Mouse (Mus musculus): ENCODE data around the gene Ubtd2. TPM values are rescaled to one million over a fixed set of nuclear protein-coding genes. Genes with fewer than 3 reads are reported as not detected.
A peak's percentile ranks its signal among the peaks of the same experiment; 100 is the strongest.

Gene Ubtd2
- 60.9 and 62.3 TPM in 2 replicates for polyA plus RNA-seq (2016; fragmentation: Nextera tagmentation; extraction: Ambion mirVana)

DNA sequence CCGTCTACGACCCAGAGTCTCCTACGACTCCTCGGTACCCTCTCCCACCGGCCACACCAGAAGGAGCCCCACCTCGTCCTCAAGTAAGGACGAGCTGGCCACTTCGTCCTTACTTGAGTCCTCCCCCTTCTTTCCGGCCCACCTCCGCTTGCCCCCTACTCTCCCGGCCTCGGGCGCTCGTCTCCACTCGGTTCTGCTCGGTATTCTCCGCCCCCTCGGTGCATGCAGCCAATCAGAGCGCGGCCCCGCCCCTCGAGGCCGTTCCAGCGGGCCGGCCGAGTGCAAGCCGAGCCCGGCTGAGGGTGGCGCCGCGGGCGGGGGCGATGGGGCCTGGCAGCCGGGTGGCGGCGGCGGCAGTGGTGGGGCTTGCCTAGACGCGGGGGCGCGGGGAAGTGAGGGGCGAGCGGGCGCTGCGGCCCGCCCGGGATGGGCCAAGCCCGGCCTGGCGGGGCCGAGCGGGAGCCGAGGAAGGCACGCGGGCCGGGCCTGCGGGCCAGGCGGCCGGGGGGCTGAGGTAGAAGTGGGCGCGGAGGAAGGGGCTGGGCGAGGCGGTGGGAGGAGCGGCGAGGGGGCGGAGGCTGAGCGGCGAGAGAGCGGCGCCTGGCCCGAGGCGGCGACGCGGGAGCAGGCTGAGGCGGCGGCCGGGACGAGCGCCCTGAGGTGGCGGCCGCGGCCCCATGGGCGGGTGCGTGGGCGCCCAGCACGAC lies at the start of gene Ubtd2:
Gene Ubtd2 (plus strand): TSS at position 571 of the 707 bp plus-strand sequence.
- H3K27me3 ChIP-seq (ENCODE audit: low read depth, poor library complexity, severe bottlenecking), result peaks cover 10% of the 10 kb centered on the region
- H3K9me3 ChIP-seq (replicated peaks), result no peaks in the 10 kb centered on the region
- peaks cover 9% of the 10 kb centered on the region; the same call in 1 of the 2 replicates for H3K36me3 ChIP-seq
- H3K4me3 ChIP-seq, result peak within 1 kb of the TSS; percentile 96
- peak within 1 kb of the TSS; percentile 97 for H3K27ac ChIP-seq (replicated peaks)
- H3K4me1 ChIP-seq, result peaks cover 34% of the 10 kb centered on the region
- peak; percentile 98 for DNase-seq (ENCODE audit: low spot score)
- under 1% methylated on average over 86 of the region's 86 CpGs for WGBS

- Histone ChIP-seq H3K9me3 (replicated peaks) (no peaks in the 10 kb centered on the region), H3K27ac (replicated peaks) (no peak overlapping the region), H3K4me1 (peaks cover 18% of the 10 kb centered on the region), H3K36me3 (peaks cover 97% of the 10 kb centered on the region), H3K4me3 (no peak overlapping the region), H3K27me3 (ENCODE audit: low read depth, poor library complexity, severe bottlenecking) (no peaks in the 10 kb centered on the region)
- no peak for DNase-seq (ENCODE audit: low spot score)
- WGBS, result 79% methylated on average over 3 of the region's 3 CpGs
Measured at GRCm38 (mm10) chr11:32407863-32408262, 47.3 kb upstream of the Ubtd2 start.

GRCm38 (mm10) chr11:32409052-32409451 lies 46.1 kb upstream of the Ubtd2 start:
- Histone ChIP-seq H3K27me3 (ENCODE audit: low read depth, poor library complexity, severe bottlenecking) (no peaks in the 10 kb centered on the region), H3K4me1 (peaks cover 18% of the 10 kb centered on the region), H3K36me3 (peaks cover 97% of the 10 kb centered on the region), H3K27ac (replicated peaks) (no peak overlapping the region), H3K9me3 (replicated peaks) (no peaks in the 10 kb centered on the region), H3K4me3 (no peak overlapping the region)
- DNase-seq (ENCODE audit: low spot score), result no peak

- H3K9me3 ChIP-seq (replicated peaks), result no peaks in the 10 kb centered on the region
- no peaks in the 10 kb centered on the region for H3K27me3 ChIP-seq (ENCODE audit: low read depth, poor library complexity, severe bottlenecking)
- H3K4me3 ChIP-seq, result no peak overlapping the region
- 91% methylated on average over 11 of the region's 11 CpGs for WGBS
- H3K27ac ChIP-seq (replicated peaks), result no peak overlapping the region
- peaks cover 97% of the 10 kb centered on the region for H3K36me3 ChIP-seq
- H3K4me1 ChIP-seq, result peaks cover 11% of the 10 kb centered on the region
- no peak for DNase-seq (ENCODE audit: low spot score)
Measured at GRCm38 (mm10) chr11:32409823-32410562, 45.2 kb upstream of the Ubtd2 start.

GRCm38 (mm10) chr11:32420001-32420400 lies 35.2 kb upstream of the Ubtd2 start:
- 87% methylated on average over 5 of the region's 5 CpGs for WGBS
- Histone ChIP-seq H3K27ac (replicated peaks) (no peak overlapping the region), H3K36me3 (peaks cover 96% of the 10 kb centered on the region), H3K9me3 (replicated peaks) (no peaks in the 10 kb centered on the region), H3K4me1 (no peaks in the 10 kb centered on the region), H3K4me3 (no peak overlapping the region), H3K27me3 (ENCODE audit: low read depth, poor library complexity, severe bottlenecking) (no peaks in the 10 kb centered on the region)
- no peak for DNase-seq (ENCODE audit: low spot score)

GRCm38 (mm10) chr11:32423311-32423710 lies 31.9 kb upstream of the Ubtd2 start:
- Histone ChIP-seq H3K27me3 (ENCODE audit: low read depth, poor library complexity, severe bottlenecking) (no peaks in the 10 kb centered on the region), H3K36me3 (peaks cover 78% of the 10 kb centered on the region), H3K4me1 (no peaks in the 10 kb centered on the region), H3K9me3 (replicated peaks) (no peaks in the 10 kb centered on the region), H3K27ac (replicated peaks) (no peak overlapping the region), H3K4me3 (no peak overlapping the region)
- WGBS, result 94% methylated on average over 12 of the region's 12 CpGs
- no peak for DNase-seq (ENCODE audit: low spot score)

- no peak overlapping the region for H3K4me3 ChIP-seq
- no peak overlapping the region for H3K27ac ChIP-seq (replicated peaks)
- 82% methylated on average over 4 of the region's 4 CpGs for WGBS
- H3K9me3 ChIP-seq (replicated peaks), result no peaks in the 10 kb centered on the region
- no peaks in the 10 kb centered on the region for H3K27me3 ChIP-seq (ENCODE audit: low read depth, poor library complexity, severe bottlenecking)
- DNase-seq (ENCODE audit: low spot score), result no peak
- no peaks in the 10 kb centered on the region for H3K4me1 ChIP-seq
- H3K36me3 ChIP-seq, result peaks cover 69% of the 10 kb centered on the region
Measured at GRCm38 (mm10) chr11:32424600-32424999, 30.6 kb upstream of the Ubtd2 start.

DNA sequence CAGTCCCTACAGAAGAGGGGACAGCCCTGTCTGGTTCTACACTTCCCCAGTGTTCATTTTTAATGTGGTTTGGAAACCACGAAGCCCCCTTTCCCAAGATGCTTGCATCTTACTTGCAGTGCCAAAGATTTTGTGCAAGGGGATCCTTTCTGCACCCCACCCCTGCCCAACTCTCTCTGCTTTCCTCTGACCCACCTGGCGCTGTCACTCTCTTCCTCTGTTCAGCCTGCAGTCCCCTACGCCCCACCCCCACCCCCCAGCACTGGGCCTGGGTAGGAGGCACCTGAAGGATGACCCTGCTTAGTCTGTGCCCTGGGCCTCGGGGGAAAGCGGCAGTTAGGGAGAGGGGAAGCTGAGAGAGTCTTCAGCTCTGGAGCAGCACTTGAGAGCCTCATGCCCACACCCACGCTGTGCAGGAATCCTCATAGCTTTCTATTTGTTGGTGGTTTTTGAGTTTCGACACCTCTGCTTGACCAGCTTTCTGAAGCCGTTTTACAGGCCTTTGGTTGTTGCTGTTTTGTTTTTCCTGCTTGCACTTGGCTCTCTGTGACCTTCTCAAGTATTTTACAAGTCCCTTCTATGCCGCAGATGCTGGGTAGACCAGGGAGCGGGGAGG lies 30.0 kb upstream of the Ubtd2 start:
- Histone ChIP-seq H3K36me3 (peaks cover 63% of the 10 kb centered on the region), H3K4me3 (no peak overlapping the region)
- 79% methylated on average over 10 of the region's 10 CpGs for WGBS

DNA sequence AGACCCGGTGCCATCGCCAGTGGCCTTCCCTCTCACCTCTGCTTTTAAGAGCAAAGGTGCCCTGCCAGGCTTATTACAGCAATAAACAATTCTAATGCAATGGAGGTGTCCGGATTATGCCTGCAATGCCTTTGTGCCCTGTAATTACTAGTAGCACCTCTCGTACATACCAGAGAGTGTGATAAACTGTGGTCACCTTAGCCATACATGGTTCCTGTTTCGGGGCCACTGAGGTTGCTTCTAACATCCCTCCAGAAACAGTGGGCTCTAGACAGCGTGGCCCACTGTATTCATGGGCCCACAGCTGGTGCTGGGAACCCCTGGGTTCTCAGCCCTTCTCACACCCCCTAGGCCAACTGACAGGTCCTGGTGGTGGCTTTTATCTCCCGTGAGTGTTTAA lies 27.6 kb upstream of the Ubtd2 start:
- Histone ChIP-seq H3K4me3 (no peak overlapping the region), H3K9me3 (replicated peaks) (no peaks in the 10 kb centered on the region), H3K36me3 (peaks cover 40% of the 10 kb centered on the region), H3K27me3 (ENCODE audit: low read depth, poor library complexity, severe bottlenecking) (no peaks in the 10 kb centered on the region), H3K27ac (replicated peaks) (no peak overlapping the region), H3K4me1 (no peaks in the 10 kb centered on the region)
- 89% methylated on average over 7 of the region's 7 CpGs for WGBS
- no peak for DNase-seq (ENCODE audit: low spot score)

More for the DNA sequence above, 30.0 kb upstream of the Ubtd2 start:
- H3K4me1 ChIP-seq, result no peaks in the 10 kb centered on the region
- H3K9me3 ChIP-seq (replicated peaks), result no peaks in the 10 kb centered on the region
- H3K27ac ChIP-seq (replicated peaks), result no peak overlapping the region
- H3K27me3 ChIP-seq (ENCODE audit: low read depth, poor library complexity, severe bottlenecking), result no peaks in the 10 kb centered on the region
- no peak for DNase-seq (ENCODE audit: low spot score)

DNA sequence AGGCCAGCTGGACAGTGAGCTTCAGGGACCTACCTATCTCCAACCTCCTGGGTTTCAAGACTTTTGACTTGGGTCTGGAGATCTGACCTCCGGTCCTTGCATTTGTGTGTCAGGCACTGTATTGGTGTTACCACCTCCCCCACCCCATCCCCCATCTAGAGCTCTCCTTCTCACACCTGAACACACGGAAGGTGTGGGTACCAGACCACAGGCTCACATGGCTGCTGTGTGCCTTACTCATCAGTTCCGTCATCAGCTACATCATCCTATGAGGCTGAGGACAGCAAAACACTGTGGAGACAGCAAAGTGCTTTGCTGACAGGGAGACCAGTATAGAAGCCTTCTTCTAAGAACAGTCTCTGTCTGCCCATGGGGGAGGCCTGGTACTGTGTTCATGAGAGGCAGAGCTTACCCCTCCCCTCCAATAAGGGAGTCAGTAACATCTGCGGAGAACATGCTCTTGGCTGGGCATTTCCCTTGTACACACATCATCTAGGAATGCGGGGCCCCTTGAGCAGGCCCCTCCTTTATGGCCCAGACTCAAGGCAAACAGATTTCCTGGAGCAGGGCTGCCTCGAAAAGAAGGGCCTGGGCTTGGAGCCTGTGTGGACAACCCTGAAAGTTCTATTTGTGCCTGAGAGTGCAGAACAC lies 19.6 kb upstream of the Ubtd2 start:
- 86% methylated on average over 6 of the region's 6 CpGs for WGBS
- H3K4me1 ChIP-seq, result peaks cover 5% of the 10 kb centered on the region
- H3K27ac ChIP-seq (replicated peaks), result 0 out of 2 replicates have a peak overlapping the region, but pooled peaks have one; percentile 52
- H3K27me3 ChIP-seq (ENCODE audit: low read depth, poor library complexity, severe bottlenecking), result no peaks in the 10 kb centered on the region
- no peaks in the 10 kb centered on the region for H3K36me3 ChIP-seq
- DNase-seq (ENCODE audit: low spot score), result no peak
- H3K4me3 ChIP-seq, result no peak overlapping the region
- no peaks in the 10 kb centered on the region for H3K9me3 ChIP-seq (replicated peaks)

DNA sequence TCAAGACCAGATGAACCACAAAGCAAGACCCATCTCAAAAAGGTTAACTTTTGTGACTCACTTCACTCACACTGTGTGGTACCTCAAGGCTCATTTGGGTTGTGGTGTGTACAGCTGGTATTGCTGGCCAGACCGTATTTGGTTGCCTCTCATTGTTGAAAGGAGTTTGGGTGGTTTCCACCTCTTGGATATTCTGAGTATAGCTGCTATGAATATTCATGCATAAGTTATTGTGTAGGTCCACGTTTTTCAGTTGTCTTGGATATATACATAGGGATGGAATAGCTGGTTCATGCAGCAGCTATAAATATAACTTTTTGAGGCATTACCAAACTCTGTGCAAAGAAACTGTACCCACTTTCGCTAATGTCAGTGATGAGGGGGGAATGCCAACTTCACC lies 12.6 kb upstream of the Ubtd2 start:
- no peaks in the 10 kb centered on the region for H3K4me1 ChIP-seq
- H3K9me3 ChIP-seq (replicated peaks), result no peaks in the 10 kb centered on the region
- DNase-seq (ENCODE audit: low spot score), result no peak
- H3K27ac ChIP-seq (replicated peaks), result no peak overlapping the region
- 76% methylated on average over 3 of the region's 3 CpGs for WGBS
- no peak overlapping the region for H3K4me3 ChIP-seq
- H3K27me3 ChIP-seq (ENCODE audit: low read depth, poor library complexity, severe bottlenecking), result no peaks in the 10 kb centered on the region
- H3K36me3 ChIP-seq, result no peaks in the 10 kb centered on the region

- no peak for DNase-seq (ENCODE audit: low spot score)
- no peaks in the 10 kb centered on the region for H3K9me3 ChIP-seq (replicated peaks)
Measured at GRCm38 (mm10) chr11:32444266-32444665, 10.9 kb upstream of the Ubtd2 start.

More at GRCm38 (mm10) chr11:32444266-32444665, 10.9 kb upstream of the Ubtd2 start:
- H3K4me3 ChIP-seq, result no peak overlapping the region
- no peak overlapping the region for H3K27ac ChIP-seq (replicated peaks)
- WGBS, result 20% methylated on average over 1 of the region's 1 CpGs
- H3K4me1 ChIP-seq, result no peaks in the 10 kb centered on the region
- no peaks in the 10 kb centered on the region for H3K36me3 ChIP-seq
- H3K27me3 ChIP-seq (ENCODE audit: low read depth, poor library complexity, severe bottlenecking), result no peaks in the 10 kb centered on the region

Data from midbrain, embryonic 10.5 days (tissue).